Mouse (Mus musculus) olfactory bulb, adult 2 months (tissue): Measurements from ENCODE around the gene Zscan10.

ENCODE experiments used
- CTCF ChIP-seq: fragments of 200-500 bp; IDR thresholded peaks from 2 replicates; pipeline ENCODE4 v1.5.1; 2012; ENCODE audit warnings: low read depth, mild to moderate bottlenecking, low read length, moderate library complexity; ENCODE audit not compliant: insufficient read depth
- POLR2A ChIP-seq: fragments of 200-500 bp; IDR thresholded peaks from 2 replicates; pipeline ENCODE4 v1.6.1; 2012; ENCODE audit warnings: mild to moderate bottlenecking, low read depth, low read length, moderate library complexity; ENCODE audit not compliant: insufficient read depth

GRCm38 (mm10) chr17:23603542-23603941, 2.9 kb downstream of the Zscan10 start:
- no peak for TF ChIP-seq CTCF
- TF ChIP-seq POLR2A: no peak
